Mouse (Mus musculus): ENCODE data around the gene Poc5. TPM values are rescaled to one million over a fixed set of nuclear protein-coding genes. Genes with fewer than 3 reads are reported as not detected.

Poc5 gene
- polyA plus RNA-seq, 1 experiment from 2014 or later: 9.2 TPM

- Histone ChIP-seq H3K9me3 (ENCODE audit: low read length) (no peaks in the 10 kb centered on the region), H3K27ac (ENCODE audit: low read length) (no peak overlapping the region), H3K4me2 (replicated peaks; ENCODE audit: low read depth, low read length) (no peak overlapping the region), H3K27me3 (replicated peaks; ENCODE audit: insufficient read depth, low read length) (no peaks in the 10 kb centered on the region), H3K4me1 (ENCODE audit: insufficient read depth, low read depth, low read length) (no peaks in the 10 kb centered on the region), H3K36me3 (ENCODE audit: insufficient read depth, low read length) (no peaks in the 10 kb centered on the region), H3K9ac (replicated peaks; ENCODE audit: low read depth) (no peak overlapping the region), H3K4me3 (ENCODE audit: low read depth, low read length) (no peak overlapping the region)
- ATAC-seq (no peak), DNase-seq (ENCODE audit: low spot score) (peak; percentile 23)
- 4% methylated on average over 2 of the region's 2 CpGs for WGBS
- TF ChIP-seq EP300 (IDR thresholded peaks at IDR 0.05): no peak
- peak; percentile 39 for TF ChIP-seq CTCF (IDR thresholded peaks at IDR 0.05)
Observed at GRCm38 (mm10) chr13:96375519-96375918, 12.6 kb upstream of the Poc5 start.

- Histone ChIP-seq H3K36me3 (ENCODE audit: insufficient read depth, low read length) (no peaks in the 10 kb centered on the region), H3K27ac (ENCODE audit: low read length) (no peak overlapping the region), H3K9ac (replicated peaks; ENCODE audit: low read depth) (no peak overlapping the region), H3K27me3 (replicated peaks; ENCODE audit: insufficient read depth, low read length) (no peaks in the 10 kb centered on the region), H3K4me2 (replicated peaks; ENCODE audit: low read depth, low read length) (no peak overlapping the region), H3K4me1 (ENCODE audit: insufficient read depth, low read depth, low read length) (no peaks in the 10 kb centered on the region), H3K4me3 (ENCODE audit: low read depth, low read length) (no peak overlapping the region), H3K9me3 (ENCODE audit: low read length) (no peaks in the 10 kb centered on the region)
- 74% methylated on average over 18 of the region's 18 CpGs for WGBS
- ATAC-seq (no peak; the same call in 1 of the 2 replicates), DNase-seq (ENCODE audit: low spot score) (peak; percentile 27)
- no peak for TF ChIP-seq EP300 (IDR thresholded peaks at IDR 0.05)
- no peak for TF ChIP-seq CTCF (IDR thresholded peaks at IDR 0.05)
Observed at GRCm38 (mm10) chr13:96376871-96377270, 11.2 kb upstream of the Poc5 start.

- H3K4me3 ChIP-seq (ENCODE audit: low read depth, low read length): no peak overlapping the region
- H3K27me3 ChIP-seq (replicated peaks; ENCODE audit: insufficient read depth, low read length): no peaks in the 10 kb centered on the region
- no peaks in the 10 kb centered on the region for H3K4me1 ChIP-seq (ENCODE audit: insufficient read depth, low read depth, low read length)
- no peak overlapping the region for H3K4me2 ChIP-seq (replicated peaks; ENCODE audit: low read depth, low read length)
- TF ChIP-seq CTCF (IDR thresholded peaks at IDR 0.05) (no peak), EP300 (IDR thresholded peaks at IDR 0.05) (no peak)
- H3K9me3 ChIP-seq (ENCODE audit: low read length): no peaks in the 10 kb centered on the region
- ATAC-seq: no peak
- 48% methylated on average over 4 of the region's 4 CpGs for WGBS
- H3K27ac ChIP-seq (ENCODE audit: low read length): no peak overlapping the region
- no peak overlapping the region for H3K9ac ChIP-seq (replicated peaks; ENCODE audit: low read depth)
- H3K36me3 ChIP-seq (ENCODE audit: insufficient read depth, low read length): no peaks in the 10 kb centered on the region
- no peak for DNase-seq (ENCODE audit: low spot score)
Observed at GRCm38 (mm10) chr13:96377883-96378282, 10.2 kb upstream of the Poc5 start.

- Histone ChIP-seq H3K36me3 (ENCODE audit: insufficient read depth, low read length) (peaks cover 13% of the 10 kb centered on the region; the same call in 1 of the 2 replicates), H3K27ac (ENCODE audit: low read length) (no peak overlapping the region), H3K9ac (replicated peaks; ENCODE audit: low read depth) (peak overlapping the region; percentile 43; the same call in 1 of the 2 replicates), H3K27me3 (replicated peaks; ENCODE audit: insufficient read depth, low read length) (no peaks in the 10 kb centered on the region), H3K4me3 (ENCODE audit: low read depth, low read length) (peak overlapping the region; percentile 49; the same call in 1 of the 2 replicates), H3K4me2 (replicated peaks; ENCODE audit: low read depth, low read length) (peak overlapping the region; percentile 69), H3K4me1 (ENCODE audit: insufficient read depth, low read depth, low read length) (peaks cover 8% of the 10 kb centered on the region), H3K9me3 (ENCODE audit: low read length) (no peaks in the 10 kb centered on the region)
- ATAC-seq (no peak), DNase-seq (ENCODE audit: low spot score) (no peak)
- TF ChIP-seq EP300 (IDR thresholded peaks at IDR 0.05): no peak
- no peak for TF ChIP-seq CTCF (IDR thresholded peaks at IDR 0.05)
- WGBS: 11% methylated on average over 2 of the region's 2 CpGs
Observed at GRCm38 (mm10) chr13:96389301-96389700, 1.2 kb downstream of the Poc5 start.

GRCm38 (mm10) chr13:96401251-96401650 is 13.2 kb downstream of the Poc5 start:
- Histone ChIP-seq H3K4me1 (ENCODE audit: insufficient read depth, low read depth, low read length) (no peaks in the 10 kb centered on the region), H3K9ac (replicated peaks; ENCODE audit: low read depth) (no peak overlapping the region), H3K27ac (ENCODE audit: low read length) (no peak overlapping the region), H3K27me3 (replicated peaks; ENCODE audit: insufficient read depth, low read length) (no peaks in the 10 kb centered on the region), H3K4me3 (ENCODE audit: low read depth, low read length) (no peak overlapping the region), H3K9me3 (ENCODE audit: low read length) (no peaks in the 10 kb centered on the region), H3K4me2 (replicated peaks; ENCODE audit: low read depth, low read length) (no peak overlapping the region), H3K36me3 (ENCODE audit: insufficient read depth, low read length) (peaks cover 63% of the 10 kb centered on the region)
- no peak for DNase-seq (ENCODE audit: low spot score)
- 91% methylated on average over 5 of the region's 5 CpGs for WGBS
- no peak for ATAC-seq
- TF ChIP-seq EP300 (IDR thresholded peaks at IDR 0.05): no peak
- no peak for TF ChIP-seq CTCF (IDR thresholded peaks at IDR 0.05)

GRCm38 (mm10) chr13:96405518-96405917 is 17.4 kb downstream of the Poc5 start:
- no peak overlapping the region for H3K9ac ChIP-seq (replicated peaks; ENCODE audit: low read depth)
- H3K27ac ChIP-seq (ENCODE audit: low read length): no peak overlapping the region
- no peaks in the 10 kb centered on the region for H3K4me1 ChIP-seq (ENCODE audit: insufficient read depth, low read depth, low read length)
- DNase-seq (ENCODE audit: low spot score): no peak
- WGBS: 83% methylated on average over 2 of the region's 2 CpGs
- no peak for TF ChIP-seq CTCF (IDR thresholded peaks at IDR 0.05)
- TF ChIP-seq EP300 (IDR thresholded peaks at IDR 0.05): no peak
- no peaks in the 10 kb centered on the region for H3K27me3 ChIP-seq (replicated peaks; ENCODE audit: insufficient read depth, low read length)
- no peak for ATAC-seq
- no peaks in the 10 kb centered on the region for H3K9me3 ChIP-seq (ENCODE audit: low read length)
- no peak overlapping the region for H3K4me2 ChIP-seq (replicated peaks; ENCODE audit: low read depth, low read length)
- no peak overlapping the region for H3K4me3 ChIP-seq (ENCODE audit: low read depth, low read length)
- peaks cover 34% of the 10 kb centered on the region; the same call in 1 of the 2 replicates for H3K36me3 ChIP-seq (ENCODE audit: insufficient read depth, low read length)

- H3K4me2 ChIP-seq (replicated peaks; ENCODE audit: low read depth, low read length): no peak overlapping the region
- no peak overlapping the region for H3K4me3 ChIP-seq (ENCODE audit: low read depth, low read length)
- peak; percentile 86 for DNase-seq (ENCODE audit: low spot score)
- H3K27me3 ChIP-seq (replicated peaks; ENCODE audit: insufficient read depth, low read length): no peaks in the 10 kb centered on the region
- H3K36me3 ChIP-seq (ENCODE audit: insufficient read depth, low read length): peaks cover 27% of the 10 kb centered on the region; the same call in 1 of the 2 replicates
- WGBS: 53% methylated on average over 4 of the region's 4 CpGs
- H3K9ac ChIP-seq (replicated peaks; ENCODE audit: low read depth): no peak overlapping the region
- peak; percentile 90 for TF ChIP-seq CTCF (IDR thresholded peaks at IDR 0.05)
- TF ChIP-seq EP300 (IDR thresholded peaks at IDR 0.05): peak; percentile 83
- H3K4me1 ChIP-seq (ENCODE audit: insufficient read depth, low read depth, low read length): no peaks in the 10 kb centered on the region
- H3K9me3 ChIP-seq (ENCODE audit: low read length): no peaks in the 10 kb centered on the region
- peak; percentile 92 for ATAC-seq
- no peak overlapping the region for H3K27ac ChIP-seq (ENCODE audit: low read length)
Observed at GRCm38 (mm10) chr13:96407040-96407439, 18.9 kb downstream of the Poc5 start.
